Mouse (Mus musculus): Measurements from ENCODE around the gene Gm1673. TPM values are rescaled to one million over a fixed set of nuclear protein-coding genes. Genes with fewer than 3 reads are reported as not detected.
"Not testable (repeated sequence)": the region's sequence is repeated elsewhere in the genome, so short reads cannot be mapped to it uniquely, and the experiment has no call there.

Gm1673 gene
- 1 to 10 TPM; 3.7 to 5.2 TPM for total RNA-seq (2021)
- long read RNA-seq, experiment 1, partial matches to known transcripts: 0 of 1 reads
- long read RNA-seq, experiment 1, other reads (novel, unspliced or antisense): 0 of 1 reads
- long read RNA-seq, experiment 2, partial matches to known transcripts: 0 of 4 reads
- long read RNA-seq, experiment 2, other reads (novel, unspliced or antisense): 1 of 4 reads

DNA sequence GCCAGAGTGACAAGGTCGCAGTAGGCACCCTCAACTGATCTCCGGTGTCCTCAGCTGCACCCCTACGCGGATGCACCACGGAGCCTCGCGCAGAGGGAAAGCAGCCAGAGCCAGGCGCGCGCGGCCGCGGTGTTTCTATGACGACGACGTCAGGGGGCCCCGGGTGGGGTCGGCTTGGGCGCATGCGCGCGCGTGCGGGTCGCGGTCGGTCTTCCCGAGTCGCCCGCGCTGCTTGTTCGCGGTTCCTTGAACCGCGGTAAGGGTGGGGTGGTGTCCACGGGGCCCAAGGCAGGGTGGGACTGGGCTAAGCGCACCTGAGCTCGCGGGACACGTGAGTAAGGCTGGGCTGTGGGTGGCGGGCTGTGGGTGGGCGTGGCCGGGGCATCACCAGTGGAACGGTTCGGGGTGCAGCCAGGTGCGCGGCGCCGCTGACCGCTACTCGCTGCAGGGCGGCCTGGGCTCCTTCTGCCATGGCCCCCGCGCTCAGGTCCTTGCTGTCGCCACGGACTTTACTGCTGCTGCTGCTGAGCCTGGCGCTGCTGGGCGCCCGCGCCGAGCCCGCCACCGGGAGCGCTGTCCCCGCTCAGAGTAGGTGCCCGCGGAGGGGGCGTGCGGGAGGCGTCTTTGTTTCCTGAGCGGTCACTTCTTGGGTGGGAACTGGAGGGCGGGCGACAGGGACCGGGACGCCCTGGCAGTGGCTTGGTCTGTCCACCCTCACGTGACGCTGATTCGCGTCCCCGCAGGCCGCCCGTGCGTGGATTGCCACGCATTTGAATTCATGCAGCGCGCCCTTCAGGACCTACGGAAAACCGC is at the start of gene Gm1673:
Gene Gm1673, plus strand, starts transcription at position 125 of the 813 bp plus-strand sequence.
- intact Hi-C loops (cut with DNase I): no loop called here
- peak; percentile 85 to 87 for DNase-seq

DNA sequence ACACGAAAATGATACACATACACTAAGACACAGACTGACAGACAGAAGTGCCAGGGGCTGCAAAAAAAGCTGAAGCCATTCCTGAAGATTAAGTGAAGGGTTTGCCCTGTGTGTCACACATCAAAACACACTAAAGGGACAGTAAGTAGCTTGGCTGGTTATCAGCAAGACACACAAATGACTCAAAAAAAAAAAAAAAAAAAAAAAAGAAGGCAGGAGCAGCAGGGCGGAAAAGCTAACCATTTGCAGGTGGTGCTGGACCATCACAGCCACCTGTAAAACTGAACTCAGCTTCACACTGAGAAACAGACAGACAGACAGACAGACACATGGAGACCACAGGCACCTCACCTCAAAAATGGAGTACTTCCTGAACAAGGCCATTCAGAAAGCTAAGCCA is 49.2 kb upstream of the Gm1673 start:
- no peak for DNase-seq
- intact Hi-C loops (cut with DNase I): loop anchor here (10.0 kb wide), 1 partner anchor 279 kb away; the partner anchor contains the start of genes Slbp, Tacc3 and Tmem129

DNA sequence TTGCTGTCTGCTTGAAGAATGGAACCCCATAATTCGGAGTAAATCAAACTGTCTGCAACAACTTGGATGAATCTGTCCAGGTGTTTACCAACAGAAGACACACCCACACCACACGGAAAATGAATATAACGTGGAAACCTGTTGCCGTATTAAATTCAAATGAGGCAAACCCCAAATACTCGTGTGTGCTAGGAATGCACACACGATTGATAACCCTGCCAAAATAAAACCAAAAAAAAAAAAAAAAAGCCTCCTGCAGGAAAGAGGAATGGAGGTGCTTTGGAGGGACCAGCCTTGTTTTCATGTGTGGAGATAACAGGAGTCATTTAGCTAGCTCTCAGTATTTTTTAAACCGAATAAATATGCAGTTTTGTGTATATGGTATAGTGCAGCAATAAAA is 48.4 kb upstream of the Gm1673 start:
- DNase-seq: no peak
- intact Hi-C loops (cut with DNase I): loop anchor here (5.0 to 10.0 kb wide), 2 partner anchors 113 to 280 kb away; partner anchors contain the start of genes Nsd2, Slbp, Tacc3 and Tmem129

GRCm38 (mm10) chr5:33935700-33936111 is 47.5 kb upstream of the Gm1673 start:
- DNase-seq: no peak
- intact Hi-C loops (cut with DNase I): loop anchor here (5.0 to 10.0 kb wide), 2 partner anchors 113 to 281 kb away; partner anchors contain the start of genes Nsd2, Slbp, Tacc3 and Tmem129

DNA sequence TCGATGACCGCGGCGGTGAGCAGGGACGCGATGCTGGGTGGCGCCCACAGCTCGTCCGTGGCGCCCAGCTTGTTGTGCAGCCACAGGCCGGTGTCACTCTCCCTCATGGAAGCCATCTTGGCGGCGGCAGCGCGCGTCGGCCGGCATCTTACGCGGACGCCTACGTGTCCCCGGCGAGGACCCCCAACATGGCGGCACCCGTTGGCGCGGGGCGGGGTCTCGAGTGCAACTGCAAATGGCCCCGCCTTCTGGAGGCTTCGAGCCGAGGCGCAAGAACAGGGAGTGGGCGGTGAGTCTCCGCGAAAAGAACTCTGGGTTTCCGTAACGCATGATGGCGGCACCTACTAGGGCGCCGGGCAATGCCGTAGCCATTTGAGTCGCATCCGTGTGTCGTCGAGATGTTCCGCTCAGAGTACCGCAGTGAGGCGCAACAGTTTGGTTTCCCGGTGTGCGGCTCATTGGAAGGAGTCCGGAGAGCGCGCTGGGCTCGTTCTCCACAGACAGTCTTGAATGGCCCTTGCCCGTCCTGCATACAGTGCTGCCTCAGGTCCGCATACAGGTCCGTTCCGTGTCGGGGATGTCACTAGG is 47.0 kb upstream of the Gm1673 start, which contains the start of gene Nelfa:
Gene Nelfa, minus strand, starts transcription at position 294 of the 588 bp plus-strand sequence.
- intact Hi-C loops (cut with DNase I): loop anchor here (5.0 to 10.0 kb wide), 2 partner anchors 114 to 281 kb away; partner anchors contain the start of genes Nsd2, Slbp, Tacc3 and Tmem129
- DNase-seq: peak; percentile 98 to 99

GRCm38 (mm10) chr5:33937230-33937629 is 46.0 kb upstream of the Gm1673 start:
- no peak for DNase-seq
- intact Hi-C loops (cut with DNase I): loop anchor here (5.0 to 10.0 kb wide), 2 partner anchors 115 to 282 kb away; partner anchors contain the start of genes Nsd2, Slbp, Tacc3 and Tmem129

GRCm38 (mm10) chr5:33938448-33938847 is 44.8 kb upstream of the Gm1673 start:
- peak; percentile 18 to 31 for DNase-seq
- intact Hi-C loops (cut with DNase I): loop anchor here (5.0 to 10.0 kb wide), 2 partner anchors 116 to 284 kb away; partner anchors contain the start of genes Nsd2, Slbp, Tacc3 and Tmem129

DNA sequence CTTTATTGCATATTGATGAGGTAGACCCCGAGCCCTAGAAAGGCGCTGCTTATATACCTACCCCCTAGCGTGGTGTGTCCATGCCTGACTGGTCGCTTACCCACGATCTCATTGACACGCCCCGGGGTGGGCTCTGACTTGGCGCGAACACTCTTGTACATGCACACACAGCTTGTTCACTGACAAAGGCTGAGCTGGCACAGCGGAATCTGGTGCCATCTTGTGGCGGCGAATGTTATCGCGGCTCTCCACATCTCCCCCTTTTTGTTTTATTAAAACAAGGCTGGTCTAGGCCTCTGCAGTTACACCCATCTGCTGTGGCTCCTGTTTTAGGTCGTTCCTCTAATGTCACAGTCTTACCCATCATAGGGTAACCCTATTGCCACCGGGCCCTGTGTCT is 36.2 kb upstream of the Gm1673 start:
- intact Hi-C loops (cut with DNase I); DNase-seq: not testable (repeated sequence)

DNA sequence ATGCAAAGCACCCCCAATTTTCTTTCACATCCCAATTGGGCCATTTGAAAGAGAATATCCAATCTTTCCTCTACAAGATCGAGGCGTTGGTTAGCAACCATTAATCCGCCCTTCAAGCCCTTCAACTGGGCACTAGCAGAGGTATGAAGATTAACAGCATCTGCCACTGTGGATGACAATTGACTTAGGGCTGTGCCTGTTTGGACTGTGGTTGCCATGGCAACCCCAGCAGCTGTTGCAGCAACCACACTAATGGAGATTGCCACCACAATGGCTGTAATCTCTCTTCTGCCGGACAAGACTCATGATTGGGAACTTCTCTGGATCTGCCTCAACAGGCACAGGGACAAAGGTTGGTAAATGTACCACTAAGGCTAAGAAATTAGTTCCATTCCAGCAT is 34.9 kb upstream of the Gm1673 start:
- DNase-seq: no peak
- intact Hi-C loops (cut with DNase I): no loop called here

DNA sequence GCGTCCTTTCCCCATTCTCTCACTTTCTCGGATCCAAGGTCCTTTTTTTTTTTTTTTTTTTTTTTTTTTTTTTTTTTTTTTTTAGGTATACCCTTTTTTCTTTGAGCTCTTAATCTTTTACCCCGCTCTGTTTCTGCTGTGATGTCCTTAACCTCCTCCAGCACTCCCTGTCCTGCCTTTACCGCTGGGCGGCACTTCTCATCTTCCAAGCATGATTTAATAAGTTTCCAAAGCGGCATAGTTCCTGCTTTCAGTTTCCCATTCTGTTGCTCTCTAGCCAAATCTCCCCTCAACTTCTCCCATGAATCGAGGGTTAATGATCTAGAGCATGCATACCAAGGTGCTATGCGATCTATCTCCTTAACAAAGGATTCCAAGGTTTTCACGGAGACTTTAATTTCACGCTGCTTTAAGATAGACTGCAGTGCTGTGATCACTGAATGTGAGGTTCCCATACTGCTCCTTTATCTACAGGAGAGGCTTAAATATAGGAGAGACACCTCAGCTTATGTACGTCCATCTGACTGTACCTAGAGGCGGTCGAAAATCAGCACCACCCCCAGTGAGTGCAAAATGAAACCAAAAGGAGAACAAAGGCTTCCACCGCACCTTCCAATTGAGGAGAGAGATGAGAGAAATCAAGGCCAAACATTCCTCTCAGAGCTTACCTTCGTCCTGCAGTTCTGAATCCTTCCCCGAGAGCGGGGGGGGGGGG is 29.6 kb upstream of the Gm1673 start:
- intact Hi-C loops (cut with DNase I): no loop called here
- no peak for DNase-seq

- intact Hi-C loops (cut with DNase I): no loop called here
Observed at GRCm38 (mm10) chr5:33954354-33954753, 28.9 kb upstream of the Gm1673 start.

DNA sequence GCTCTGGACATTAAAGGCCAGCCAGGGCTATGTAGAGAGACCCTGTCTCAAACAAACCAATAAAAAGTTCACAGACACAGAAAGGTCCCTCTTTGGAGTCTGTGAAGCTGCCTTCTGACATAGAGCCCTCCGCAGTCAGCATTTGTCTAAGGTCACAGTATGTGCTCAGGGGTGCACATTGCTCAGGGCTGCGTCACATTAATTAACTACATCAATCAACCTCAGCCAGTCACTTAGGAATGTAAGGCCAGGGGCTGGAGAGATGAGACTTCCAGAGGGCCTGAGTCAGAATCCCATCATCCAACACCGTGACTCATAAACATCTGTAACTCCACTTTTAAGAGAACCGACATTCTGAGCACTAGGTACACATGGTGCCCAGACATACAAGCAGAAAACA is 27.4 kb upstream of the Gm1673 start:
- no peak for DNase-seq

More at GRCm38 (mm10) chr5:33954354-33954753, 28.9 kb upstream of the Gm1673 start:
- peak; percentile 72 to 85 for DNase-seq

GRCm38 (mm10) chr5:33959382-33959781 is 23.9 kb upstream of the Gm1673 start:
- intact Hi-C loops (cut with DNase I): no loop called here
- DNase-seq: no peak

More for the DNA sequence above, 27.4 kb upstream of the Gm1673 start:
- intact Hi-C loops (cut with DNase I): no loop called here

- intact Hi-C loops (cut with DNase I): no loop called here
- no peak for DNase-seq
Observed at GRCm38 (mm10) chr5:33974736-33975135, 8.5 kb upstream of the Gm1673 start.

DNA sequence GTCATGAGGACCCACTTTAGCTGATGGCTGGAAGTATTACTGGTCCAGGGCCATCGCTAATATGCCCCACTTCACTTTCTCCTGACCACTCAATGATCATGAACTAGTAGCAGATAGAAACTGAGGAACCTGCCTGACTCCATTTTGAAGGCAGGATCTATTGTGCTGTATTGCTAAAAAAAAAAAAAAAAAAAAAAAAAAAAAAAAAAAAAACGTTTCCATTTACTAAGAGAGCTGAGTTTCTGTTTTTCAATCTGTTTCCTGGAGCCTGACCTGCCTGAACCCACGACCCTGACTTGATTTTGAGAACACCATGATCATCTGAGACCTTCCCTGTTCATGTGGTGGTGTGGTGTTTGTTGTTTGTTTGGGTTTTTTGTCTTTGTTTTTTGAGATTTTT is 7.0 kb upstream of the Gm1673 start:
- DNase-seq: no peak
- intact Hi-C loops (cut with DNase I): no loop called here

DNA sequence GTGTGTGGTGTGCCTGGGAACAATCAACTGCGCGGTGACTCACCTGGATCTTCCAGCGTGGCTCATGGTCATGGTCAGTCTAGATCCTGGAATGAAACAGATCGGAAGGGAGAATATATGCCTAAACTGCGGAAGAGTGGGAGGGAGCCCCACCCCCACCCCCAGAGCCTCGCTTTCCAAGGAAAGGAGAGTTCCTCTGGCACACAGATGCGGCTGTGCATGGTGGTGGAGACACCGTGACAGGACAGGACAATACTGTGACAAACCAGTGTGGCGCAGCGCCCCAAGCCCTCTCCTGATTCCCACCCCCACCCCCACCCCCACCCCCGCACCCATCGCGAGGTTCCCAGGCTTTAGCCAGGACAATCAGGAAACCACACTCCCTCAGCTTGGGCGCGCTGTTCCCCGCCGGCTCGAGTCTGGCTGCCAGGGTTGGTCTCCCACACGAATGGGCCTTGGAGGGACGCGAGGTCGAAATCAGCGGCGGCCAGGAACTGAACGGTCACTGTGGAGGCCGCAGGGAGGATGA is 438 bp upstream of the Gm1673 start:
- no peak for DNase-seq

GRCm38 (mm10) chr5:33994671-33995625 is 11.7 kb downstream of the Gm1673 start:
- intact Hi-C loops (cut with DNase I): no loop called here
- peak; percentile 46 to 61 for DNase-seq

More for the DNA sequence above, 438 bp upstream of the Gm1673 start:
- intact Hi-C loops (cut with DNase I): no loop called here

DNA sequence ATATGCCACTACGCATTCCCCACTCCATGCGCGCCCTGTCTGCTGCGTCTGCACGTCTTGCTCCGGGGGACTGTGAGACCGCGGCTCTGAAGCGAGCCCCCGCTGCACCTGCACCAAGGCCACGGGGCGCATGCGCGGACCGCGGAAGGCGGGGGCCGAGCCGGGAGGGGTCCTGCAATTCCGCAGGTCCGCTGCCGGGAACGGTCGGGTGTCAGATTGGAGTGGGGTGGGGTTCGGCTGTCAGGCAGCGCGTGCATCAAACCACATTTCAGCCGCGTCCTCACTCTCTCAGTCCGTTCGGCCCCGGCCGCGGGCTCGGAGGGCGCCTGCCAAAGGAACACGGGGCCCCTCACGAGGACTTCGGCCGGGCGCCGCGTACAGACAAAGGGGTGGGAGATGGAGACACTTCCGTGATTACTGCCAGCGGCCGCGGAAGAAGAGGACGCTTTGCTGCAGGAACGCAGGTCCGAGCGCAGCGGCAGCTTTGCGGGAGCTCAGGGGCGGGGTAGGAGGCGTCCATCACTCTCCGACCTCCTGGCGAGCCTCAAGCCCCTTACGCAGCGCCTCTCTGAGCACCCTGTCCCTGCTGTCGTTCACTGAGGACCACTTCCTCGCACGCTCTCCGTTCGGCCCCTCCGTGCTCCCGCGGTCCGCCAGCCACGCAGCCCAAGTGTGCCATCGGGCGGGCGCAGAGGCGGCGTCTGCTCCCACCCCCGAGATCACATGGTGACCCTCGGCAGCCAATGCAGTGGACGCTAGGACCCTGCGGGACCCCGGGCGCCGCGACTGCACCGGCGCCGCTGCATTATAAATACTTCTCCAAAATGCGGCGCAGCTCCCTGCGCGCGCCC is 12.8 kb downstream of the Gm1673 start, which contains the start of gene Nat8l:
Gene Nat8l, plus strand, starts transcription at position 142 of the 851 bp plus-strand sequence.
- peak; percentile 34 to 46 for DNase-seq
- intact Hi-C loops (cut with DNase I): no loop called here
